Mouse (Mus musculus) liver, embryonic 14.5 days (tissue): ENCODE results near the gene Ttn. TPM values are rescaled to one million over a fixed set of nuclear protein-coding genes. Genes with fewer than 3 reads are reported as not detected.

Experiments
- ATAC-seq: fragments of 200-750 bp; cut with Nextera tagmentation; 2 replicates; pipeline ENCODE4 v1.8.0; 2017; ENCODE audit warnings: moderate number of reproducible peaks, mild to moderate bottlenecking, moderate library complexity; ENCODE audit not compliant: insufficient read depth
- DNase-seq, 3 experiments: peaks; one replicate each; pipeline ENCODE4 v3.0.0-alpha.2; 2012 to 2013; ENCODE audit warnings: low read depth in 3 of 3, low spot score in 3 of 3
- H3K27ac ChIP-seq: fragments of 300-500 bp; sonication (generic); 2 replicates; pipeline ENCODE4 v1.5.1; 2014; ENCODE audit warnings: moderate library complexity, mild to moderate bottlenecking, control low read depth, inconsistent platforms
- H3K27me3 ChIP-seq: fragments of 300-500 bp; sonication (generic); 2 replicates; pipeline ENCODE4 v1.6.1; 2014; ENCODE audit warnings: mild to moderate bottlenecking, low read length, moderate library complexity; ENCODE audit not compliant: control insufficient read depth, insufficient read depth
- H3K36me3 ChIP-seq: fragments of 300-500 bp; sonication (generic); replicated peaks from 2 replicates; pipeline ENCODE4 v1.6.1; 2014; ENCODE audit warnings: low read depth; ENCODE audit not compliant: control insufficient read depth, insufficient read depth
- H3K4me1 ChIP-seq, 2 experiments: fragments of 200-500 bp in 1 of 2; fragments of 300-500 bp in 1 of 2; sonication (generic) in 1 of 2; replicated peaks; 2 replicates each; pipeline ENCODE4 v1.6.1; 2012 to 2014; ENCODE audit warnings: antibody characterized with exemption in 1 of 2, inconsistent platforms in 1 of 2, low read length in 1 of 2; ENCODE audit not compliant: control insufficient read depth in 2 of 2, insufficient read depth in 2 of 2
- H3K4me2 ChIP-seq: fragments of 300-500 bp; sonication (generic); 2 replicates; pipeline ENCODE4 v1.6.1; 2014; ENCODE audit warnings: low read depth, mild to moderate bottlenecking, control low read depth, moderate library complexity
- H3K4me3 ChIP-seq, 2 experiments: fragments of 200-500 bp in 1 of 2; fragments of 300-500 bp in 1 of 2; sonication (generic) in 1 of 2; 2 replicates each; pipeline ENCODE4 v1.5.1; 2012 to 2014; ENCODE audit warnings: low read depth in 2 of 2, low read length in 2 of 2, mild to moderate bottlenecking in 2 of 2, control low read depth in 1 of 2, inconsistent platforms in 1 of 2, moderate library complexity in 1 of 2; ENCODE audit not compliant: insufficient read depth in 1 of 2
- H3K9ac ChIP-seq: fragments of 300-500 bp; sonication (generic); replicated peaks from 2 replicates; pipeline ENCODE4 v1.6.1; 2014; ENCODE audit warnings: mild to moderate bottlenecking, control low read depth, moderate library complexity
- H3K9me3 ChIP-seq: fragments of 300-500 bp; sonication (generic); 2 replicates; pipeline ENCODE4 v1.6.1; 2016; ENCODE audit warnings: low read length, mixed read lengths; ENCODE audit not compliant: control insufficient read depth
- CTCF ChIP-seq: IDR thresholded peaks from 2 replicates; pipeline ENCODE4 v1.5.1; 2016; ENCODE audit warnings: antibody characterized with exemption, low read depth, control low read depth
- EP300 ChIP-seq: IDR thresholded peaks from 2 replicates; pipeline ENCODE4 v1.6.1; 2016; ENCODE audit warnings: antibody characterized with exemption, low read depth
- WGBS: fragments of 180-500 bp; shearing (Covaris S2); extraction: QIAGEN DNeasy Blood & Tissue Kit; methylation state at CpG from one replicate; pipeline ENCODE4 v1.1.7; 2014; ENCODE audit not compliant: insufficient replicate concordance; 5-methylcytosine and 5-hydroxymethylcytosine counted together
- polyA plus RNA-seq, 2 experiments: library from polyadenylated mRNA; depleted of rRNA in 1 of 2; stranded (reverse) in 1 of 2; unstranded in 1 of 2; fragments of >200 nt; fragmentation: Nextera tagmentation in 1 of 2; extraction: Ambion mirVana in 1 of 2; gene quantifications; 2 replicates each; pipeline versions ENCODE4 v1.2.1 to v1.2.3; 2012 to 2014

Ttn gene
- polyA plus RNA-seq, 2 experiments: under 0.01 to 0.13 TPM

DNA sequence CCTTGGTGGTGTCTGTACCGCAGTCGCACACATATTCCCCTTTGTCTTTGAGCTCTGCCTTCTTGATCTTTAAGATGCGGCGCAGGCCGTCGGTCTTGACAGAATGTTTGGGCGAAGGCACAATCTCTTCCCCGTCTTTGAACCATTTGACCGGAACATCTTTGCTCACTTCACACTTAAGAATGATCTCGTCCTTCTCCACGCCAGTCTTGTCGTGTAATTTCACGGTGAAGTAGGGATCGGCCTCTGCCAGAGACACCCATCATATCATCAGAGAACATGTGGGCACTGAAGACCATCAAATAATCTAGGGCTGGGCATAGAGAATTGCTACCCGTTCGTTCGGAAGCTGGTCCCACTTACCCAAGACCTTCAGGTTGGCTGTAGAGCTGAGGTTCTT lies 171.2 kb downstream of the Ttn start:
- WGBS: 83% methylated on average over 17 of the region's 17 CpGs
- no peak for ATAC-seq
- no peak for TF ChIP-seq CTCF
- TF ChIP-seq EP300: no peak

DNA sequence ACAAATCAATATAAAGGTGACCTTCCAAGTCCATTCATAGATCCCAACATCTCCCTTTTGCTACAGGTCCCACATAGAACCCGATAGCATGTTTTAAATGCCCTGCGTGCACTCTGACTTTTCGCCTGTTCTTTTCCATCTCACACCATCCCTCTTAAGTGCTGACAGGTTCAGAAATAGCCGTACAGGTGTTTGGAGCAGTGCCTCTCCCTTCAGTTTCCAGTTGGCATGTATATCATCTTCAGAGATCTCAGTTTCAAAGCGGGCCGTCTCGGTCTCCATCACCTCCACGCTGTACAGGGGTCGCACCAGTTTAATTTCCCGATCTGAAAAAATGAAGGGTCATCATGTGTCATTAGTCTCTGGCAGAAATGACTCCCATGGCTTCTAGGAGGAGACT lies 174.0 kb downstream of the Ttn start:
- DNase-seq: no peak
- H3K4me3 ChIP-seq: no peak overlapping the region
- H3K4me2 ChIP-seq: no peak overlapping the region
- WGBS: 84% methylated on average over 10 of the region's 10 CpGs
- H3K27me3 ChIP-seq: no peaks in the 10 kb centered on the region
- H3K9ac ChIP-seq: no peak overlapping the region
- no peak for ATAC-seq
- H3K27ac ChIP-seq: no peak overlapping the region
- H3K36me3 ChIP-seq: no peaks in the 10 kb centered on the region
- TF ChIP-seq CTCF (no peak), EP300 (no peak)
- no peaks in the 10 kb centered on the region for H3K4me1 ChIP-seq
- H3K9me3 ChIP-seq: no peaks in the 10 kb centered on the region

More for the DNA sequence above, 171.2 kb downstream of the Ttn start:
- no peaks in the 10 kb centered on the region for H3K36me3 ChIP-seq
- no peak overlapping the region for H3K9ac ChIP-seq
- H3K4me2 ChIP-seq: no peak overlapping the region
- no peak overlapping the region for H3K4me3 ChIP-seq
- no peaks in the 10 kb centered on the region for H3K27me3 ChIP-seq
- H3K27ac ChIP-seq: no peak overlapping the region
- no peak for DNase-seq
- no peaks in the 10 kb centered on the region for H3K9me3 ChIP-seq
- no peaks in the 10 kb centered on the region for H3K4me1 ChIP-seq

DNA sequence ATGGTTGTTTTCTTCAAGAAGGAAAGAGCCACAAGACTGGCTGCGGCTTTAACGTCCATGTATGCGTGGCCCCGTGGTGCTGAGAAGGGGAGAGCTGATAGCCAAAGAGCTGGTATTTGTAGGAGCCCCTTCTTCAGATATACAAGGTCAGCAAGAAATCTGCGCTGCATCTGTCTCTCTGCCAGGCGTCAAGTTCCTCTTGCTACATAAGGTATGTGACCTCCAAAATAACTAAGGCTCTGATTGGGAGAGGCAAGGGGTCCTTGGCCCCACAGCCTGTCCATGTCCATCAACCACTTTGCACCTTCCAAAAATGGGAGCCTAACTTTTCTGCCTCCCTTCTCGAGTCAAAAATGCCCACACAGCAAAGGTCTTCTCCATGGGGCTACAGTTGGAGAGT lies 175.1 kb downstream of the Ttn start:
- DNase-seq (no peak), ATAC-seq (no peak)
- TF ChIP-seq EP300 (no peak), CTCF (no peak)
- no peak overlapping the region for H3K4me3 ChIP-seq
- 59% methylated on average over 7 of the region's 7 CpGs for WGBS
- H3K4me2 ChIP-seq: no peak overlapping the region
- H3K9ac ChIP-seq: no peak overlapping the region
- no peaks in the 10 kb centered on the region for H3K27me3 ChIP-seq
- no peaks in the 10 kb centered on the region for H3K4me1 ChIP-seq
- no peaks in the 10 kb centered on the region for H3K36me3 ChIP-seq
- no peaks in the 10 kb centered on the region for H3K9me3 ChIP-seq
- no peak overlapping the region for H3K27ac ChIP-seq

DNA sequence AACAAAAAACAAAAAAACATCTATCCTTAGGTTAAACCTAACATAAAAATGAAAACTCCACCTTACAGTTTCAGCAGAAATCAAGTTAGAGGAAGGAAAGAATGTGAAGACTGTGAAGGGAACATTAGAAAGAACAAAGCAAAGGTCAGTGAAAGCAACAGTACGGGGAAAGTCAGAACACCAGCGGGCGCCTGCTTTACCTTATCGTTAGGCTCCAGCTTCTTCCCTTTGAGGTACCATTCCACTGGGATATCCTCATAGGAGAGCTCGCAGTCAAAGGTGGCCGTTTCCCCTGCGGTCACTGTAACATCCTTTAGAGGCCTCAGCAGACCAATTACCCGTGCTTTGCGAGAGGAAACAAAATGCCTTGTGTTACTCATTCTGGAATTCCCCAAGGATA lies 175.5 kb downstream of the Ttn start:
- Histone ChIP-seq H3K27me3 (no peaks in the 10 kb centered on the region), H3K36me3 (no peaks in the 10 kb centered on the region), H3K4me1 (no peaks in the 10 kb centered on the region), H3K4me3 (no peak overlapping the region), H3K4me2 (no peak overlapping the region), H3K9ac (no peak overlapping the region), H3K27ac (no peak overlapping the region), H3K9me3 (no peaks in the 10 kb centered on the region)
- DNase-seq (no peak), ATAC-seq (no peak)
- 65% methylated on average over 9 of the region's 9 CpGs for WGBS
- TF ChIP-seq EP300 (no peak), CTCF (no peak)

DNA sequence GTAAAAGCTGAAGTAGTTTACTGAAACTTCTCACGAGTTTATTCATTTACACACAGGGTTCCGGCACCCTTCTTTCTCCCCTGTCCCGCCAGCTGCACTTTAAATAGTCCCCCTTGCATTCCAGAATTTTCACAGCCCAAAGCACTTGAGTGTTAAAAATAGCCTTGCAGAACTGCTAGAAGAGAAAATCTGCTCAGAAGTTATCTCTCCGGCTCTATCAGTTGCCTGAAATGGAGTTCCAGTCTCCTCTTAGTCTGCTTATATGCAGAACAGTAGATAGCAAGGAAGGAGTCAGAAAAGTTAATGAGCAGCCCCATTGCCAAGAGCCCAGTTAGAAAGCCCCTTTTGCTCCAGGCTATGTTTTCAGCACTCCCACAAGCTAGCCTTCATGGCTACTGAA lies 176.0 kb downstream of the Ttn start:
- WGBS: 50% methylated on average over 4 of the region's 4 CpGs
- no peak overlapping the region for H3K9ac ChIP-seq
- no peaks in the 10 kb centered on the region for H3K4me1 ChIP-seq
- no peak for ATAC-seq
- H3K27me3 ChIP-seq: no peaks in the 10 kb centered on the region
- no peak for DNase-seq
- TF ChIP-seq EP300 (no peak), CTCF (no peak)
- H3K27ac ChIP-seq: no peak overlapping the region
- no peaks in the 10 kb centered on the region for H3K9me3 ChIP-seq
- H3K4me3 ChIP-seq: no peak overlapping the region
- H3K36me3 ChIP-seq: no peaks in the 10 kb centered on the region
- no peak overlapping the region for H3K4me2 ChIP-seq
